Mouse (Mus musculus) small intestine, adult 2 months (tissue): ENCODE measurements around the gene B4galt4.

Source experiments
- CTCF ChIP-seq: fragments of 200-500 bp; IDR thresholded peaks from 2 replicates; pipeline ENCODE4 v1.5.1; 2012; ENCODE audit warnings: low read depth, mild to moderate bottlenecking, control low read depth, inconsistent platforms, low read length, moderate library complexity, mixed read lengths; ENCODE audit not compliant: insufficient replicate concordance, insufficient read length; ENCODE audit errors: extremely low read depth
- POLR2A ChIP-seq: fragments of 200-500 bp; IDR thresholded peaks from 2 replicates; pipeline ENCODE4 v1.6.1; 2012; ENCODE audit warnings: low read depth, mild to moderate bottlenecking, control low read depth, inconsistent platforms, low read length, moderate library complexity

DNA sequence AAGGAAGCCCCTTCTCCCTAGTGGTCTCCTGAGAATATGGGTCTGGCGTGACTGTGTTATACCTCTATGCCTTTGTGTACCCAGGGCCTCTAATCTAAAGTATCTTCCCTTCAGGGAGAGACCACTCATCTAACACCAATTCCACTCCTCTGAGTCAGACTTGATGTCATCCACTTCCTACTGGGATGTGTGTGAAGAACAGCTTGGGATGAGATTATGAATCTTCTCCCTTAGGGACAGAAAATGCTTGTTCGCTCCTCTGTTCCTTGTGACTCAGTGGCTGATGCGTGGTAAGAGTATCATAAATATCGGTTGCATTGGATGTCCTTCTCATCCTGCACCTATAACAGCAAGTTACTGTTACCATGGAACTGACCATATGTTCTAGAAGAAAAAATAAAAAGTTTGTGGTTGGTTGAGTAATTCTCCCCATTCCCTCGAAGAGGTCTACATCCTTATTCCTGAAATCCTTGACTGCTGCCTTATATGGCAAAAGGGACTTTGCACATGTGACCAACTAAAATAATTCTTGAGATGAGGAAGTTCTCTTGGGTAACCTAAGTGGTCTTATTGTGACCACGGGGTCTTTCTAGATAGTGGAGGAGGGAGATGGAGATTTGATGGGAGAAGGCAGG is 47.0 kb upstream of the B4galt4 start:
- TF ChIP-seq POLR2A (no peak), CTCF (no peak)
